Mouse (Mus musculus): ENCODE measurements around the gene Tead4. TPM values are rescaled to one million over a fixed set of nuclear protein-coding genes. Genes with fewer than 3 reads are reported as not detected.

The Tead4 gene
- polyA plus RNA-seq (2014; fragmentation: Illumina TruSeq; extraction: RNeasy Lipid Tissue Mini Kit (QIAGEN cat#74804); ENCODE audit: low read depth, low replicate concordance): not detected

GRCm38 (mm10) chr6:128300134-128301001 is at the start of gene Tead4:
TSS of gene Tead4 (minus strand) at chr6:128300823.

Other genes with a start within 250 kb of the Tead4 start
- 4.0 TPM for gene Tspan9, start 157.2 kb downstream of the Tead4 start, polyA plus RNA-seq (2014; fragmentation: Illumina TruSeq; extraction: RNeasy Lipid Tissue Mini Kit (QIAGEN cat#74804); ENCODE audit: low read depth, low replicate concordance)
- gene Tulp3, start 55.0 kb upstream of the Tead4 start, polyA plus RNA-seq (2014; fragmentation: Illumina TruSeq; extraction: RNeasy Lipid Tissue Mini Kit (QIAGEN cat#74804); ENCODE audit: low read depth, low replicate concordance): 0.40 TPM
- 1.5 TPM for gene Rhno1, start 62.1 kb upstream of the Tead4 start, polyA plus RNA-seq (2014; fragmentation: Illumina TruSeq; extraction: RNeasy Lipid Tissue Mini Kit (QIAGEN cat#74804); ENCODE audit: low read depth, low replicate concordance)
- not detected for gene Foxm1, start 62.1 kb upstream of the Tead4 start, polyA plus RNA-seq (2014; fragmentation: Illumina TruSeq; extraction: RNeasy Lipid Tissue Mini Kit (QIAGEN cat#74804); ENCODE audit: low read depth, low replicate concordance)
- gene Tex52, start 74.6 kb upstream of the Tead4 start, polyA plus RNA-seq (2014; fragmentation: Illumina TruSeq; extraction: RNeasy Lipid Tissue Mini Kit (QIAGEN cat#74804); ENCODE audit: low read depth, low replicate concordance): not detected
- gene Gm44596, start 74.7 kb upstream of the Tead4 start, polyA plus RNA-seq (2014; fragmentation: Illumina TruSeq; extraction: RNeasy Lipid Tissue Mini Kit (QIAGEN cat#74804); ENCODE audit: low read depth, low replicate concordance): not detected
- 0.21 TPM for gene Nrip2, start 98.5 kb upstream of the Tead4 start, polyA plus RNA-seq (2014; fragmentation: Illumina TruSeq; extraction: RNeasy Lipid Tissue Mini Kit (QIAGEN cat#74804); ENCODE audit: low read depth, low replicate concordance)
- 3.9 TPM for gene Itfg2, start 124.1 kb upstream of the Tead4 start, polyA plus RNA-seq (2014; fragmentation: Illumina TruSeq; extraction: RNeasy Lipid Tissue Mini Kit (QIAGEN cat#74804); ENCODE audit: low read depth, low replicate concordance)
- gene Fkbp4, start 137.9 kb upstream of the Tead4 start, polyA plus RNA-seq (2014; fragmentation: Illumina TruSeq; extraction: RNeasy Lipid Tissue Mini Kit (QIAGEN cat#74804); ENCODE audit: low read depth, low replicate concordance): 30.7 TPM
- 5,030 TPM for gene Pzp, start 225.9 kb upstream of the Tead4 start, polyA plus RNA-seq (2014; fragmentation: Illumina TruSeq; extraction: RNeasy Lipid Tissue Mini Kit (QIAGEN cat#74804); ENCODE audit: low read depth, low replicate concordance)

Data from liver, adult 10 weeks (tissue).